Comparison of ENCODE assay signal across 26 mouse cellular contexts in genomic region chr8:104376669-104377068, GRCm38 (mm10). TPM values are rescaled to one million over a fixed set of nuclear protein-coding genes. Genes with fewer than 3 reads are reported as not detected.
DNase-seq lines count a peak whose midpoint lies in the region; ATAC-seq and TF ChIP-seq lines count a peak whose summit lies in the region.
"Had no signal": no experiment of that assay in that cellular context is flagged by ENCODE, and none has a peak within 500 bp of the region (broad histone marks: within the 10 kb centered on the region; RNA-seq: fewer than 3 reads in every experiment).

No protein-coding gene starts in this region.

- H3K4me1 ChIP-seq in heart, embryonic 16.5 days (ENCODE audit: control insufficient read depth, insufficient read depth, low read length), result peaks cover 26% of the 10 kb centered on the region
- H3K4me1 ChIP-seq in lung, embryonic 14.5 days (ENCODE audit: insufficient read depth), result peaks cover 11% of the 10 kb centered on the region; the same call in 1 of the 2 replicates
- H3K4me1 ChIP-seq in neural tube, embryonic 15.5 days, result peaks cover 31% of the 10 kb centered on the region

- H3K9ac ChIP-seq in heart, embryonic 16.5 days (ENCODE audit: low read length), result no peak overlapping the region
- no peak overlapping the region for H3K9ac ChIP-seq in lung, embryonic 14.5 days
- H3K9ac ChIP-seq in neural tube, embryonic 15.5 days (replicated peaks), result no peak overlapping the region
- H3K9ac ChIP-seq: forebrain, embryonic 15.5 days; hindbrain, embryonic 13.5 days; liver, embryonic 13.5 days had no signal

- H3K36me3 ChIP-seq in heart, embryonic 16.5 days (ENCODE audit: control insufficient read depth, insufficient read depth), result no peaks in the 10 kb centered on the region
- H3K36me3 ChIP-seq in lung, embryonic 14.5 days (ENCODE audit: insufficient read depth), result no peaks in the 10 kb centered on the region
- no peaks in the 10 kb centered on the region for H3K36me3 ChIP-seq in neural tube, embryonic 15.5 days
- H3K36me3 ChIP-seq: forebrain, embryonic 15.5 days; G1E; hindbrain, embryonic 13.5 days; liver, embryonic 13.5 days had no signal

- no peak for TF ChIP-seq POLR2A in brain, embryonic 14.5 days (IDR thresholded peaks at IDR 0.05; ENCODE audit: borderline replicate concordance, extremely low read depth, insufficient read depth, insufficient read length, poor library complexity, severe bottlenecking)

- peak overlapping the region; percentile 42; the same call in 1 of the 2 replicates for H3K27ac ChIP-seq in heart, embryonic 16.5 days (ENCODE audit: low read length)
- no peak overlapping the region for H3K27ac ChIP-seq in lung, embryonic 14.5 days (ENCODE audit: low read depth)
- peak overlapping the region; percentile 33; the same call in 1 of the 2 replicates for H3K27ac ChIP-seq in neural tube, embryonic 15.5 days (replicated peaks)
- H3K27ac ChIP-seq: forebrain, embryonic 15.5 days; hindbrain, embryonic 13.5 days; layer of hippocampus, adult 2 months had no signal

- no peak for DNase-seq in heart, adult 11 months
- peak; percentile 27 for DNase-seq in lung, embryonic 14.5 days
- DNase-seq in lung, postnatal 14 days, result no peak
- peak; percentile 22 for DNase-seq in brain, embryonic 14.5 days (ENCODE audit: low read depth)
- no peak for DNase-seq in ovary, postnatal 10 days (ENCODE audit: low spot score)
- DNase-seq: adrenal gland, postnatal 36 days; cerebellum, adult 2 months; cerebellum, postnatal 36 days; gastrocnemius, postnatal 14 days; heart, adult 2 months; heart, postnatal 10 days; kidney, adult 18-20 months; kidney, postnatal 10 days; left cerebral cortex, postnatal 4 days; liver, embryonic 13.5 days; thymus, adult 18-20 months had no signal

- no peak overlapping the region for H3K4me2 ChIP-seq in heart, embryonic 16.5 days (ENCODE audit: low read depth, low read length)
- H3K4me2 ChIP-seq in lung, embryonic 14.5 days, result no peak overlapping the region
- no peak overlapping the region for H3K4me2 ChIP-seq in neural tube, embryonic 15.5 days
- H3K4me2 ChIP-seq: forebrain, embryonic 15.5 days; hindbrain, embryonic 13.5 days; liver, embryonic 13.5 days had no signal

- no peaks in the 10 kb centered on the region for H3K9me3 ChIP-seq in heart, embryonic 16.5 days (replicated peaks; ENCODE audit: control insufficient read depth, low read length)
- H3K9me3 ChIP-seq in lung, embryonic 14.5 days (ENCODE audit: low read depth, low read length), result no peaks in the 10 kb centered on the region
- no peaks in the 10 kb centered on the region for H3K9me3 ChIP-seq in neural tube, embryonic 15.5 days (replicated peaks)
- H3K9me3 ChIP-seq: forebrain, embryonic 15.5 days; G1E; hindbrain, embryonic 13.5 days; liver, embryonic 13.5 days had no signal

- no peak for TF ChIP-seq CTCF in lung, embryonic 14.5 days (IDR thresholded peaks at IDR 0.05; ENCODE audit: low read depth)
- no peak for TF ChIP-seq CTCF in brain, embryonic 14.5 days (IDR thresholded peaks at IDR 0.05; ENCODE audit: borderline replicate concordance, extremely low read depth, insufficient read depth, insufficient read length)

- 70% methylated on average over 11 of the region's 11 CpGs for WGBS in heart, embryonic 16.5 days
- 51% methylated on average over 11 of the region's 11 CpGs for whole genome bisulfite sequencing in lung, embryonic 14.5 days
- WGBS in neural tube, embryonic 15.5 days, result 33% methylated on average over 11 of the region's 11 CpGs

- ATAC-seq in heart, embryonic 16.5 days (replicated peaks; ENCODE audit: extremely low read depth, insufficient read depth, low FRiP score), result no peak
- no peak for ATAC-seq in lung, embryonic 14.5 days (ENCODE audit: insufficient read depth)
- no peak for ATAC-seq in neural tube, embryonic 15.5 days (ENCODE audit: low FRiP score)
- ATAC-seq in erythroid progenitor cell, adult 5-6 weeks (replicated peaks; ENCODE audit: low FRiP score, poor library complexity, severe bottlenecking), result no peak

- no peak overlapping the region for H3K4me3 ChIP-seq in heart, embryonic 16.5 days (ENCODE audit: low read length)
- H3K4me3 ChIP-seq in lung, embryonic 14.5 days (ENCODE audit: low read depth, low read length), result no peak overlapping the region
- no peak overlapping the region for H3K4me3 ChIP-seq in neural tube, embryonic 15.5 days (replicated peaks)
- H3K4me3 ChIP-seq: forebrain, embryonic 15.5 days; heart, adult 2 months; hindbrain, embryonic 13.5 days; layer of hippocampus, adult 2 months; liver, embryonic 13.5 days had no signal

- no peaks in the 10 kb centered on the region for H3K27me3 ChIP-seq in heart, embryonic 16.5 days (ENCODE audit: control insufficient read depth, insufficient read depth, low read length)
- H3K27me3 ChIP-seq in lung, embryonic 14.5 days (ENCODE audit: insufficient read depth, low read length), result no peaks in the 10 kb centered on the region
- no peaks in the 10 kb centered on the region for H3K27me3 ChIP-seq in neural tube, embryonic 15.5 days (replicated peaks)
- H3K27me3 ChIP-seq: forebrain, embryonic 15.5 days; hindbrain, embryonic 13.5 days; liver, embryonic 13.5 days had no signal

RNA-seq across cellular contexts. Expression of gene Cmtm4, which starts 18.9 kb away (rescaled TPM):
- 1.3 and 1.7 TPM in 2 replicates for polyA plus RNA-seq in heart, embryonic 16.5 days (2015; fragmentation: Nextera tagmentation; extraction: Ambion mirVana)
- polyA plus RNA-seq in lung, embryonic 14.5 days (2014; fragmentation: Nextera tagmentation; extraction: Ambion mirVana), result 3.6 and 4.0 TPM in 2 replicates
- polyA plus RNA-seq in brain, embryonic 14.5 days (2012; rRNA removed), result 18.3 and 20.8 TPM in 2 replicates
- polyA plus RNA-seq in neural tube, embryonic 15.5 days (2015; fragmentation: Nextera tagmentation; extraction: Ambion mirVana), result 2.4 and 2.6 TPM in 2 replicates
- total RNA-seq in erythroid progenitor cell, adult 5-6 weeks (2015; ENCODE audit: low replicate concordance), result 0.36 TPM in 1 of 2 replicates, not detected in the other
- total RNA-seq in erythroid progenitor cell, adult 5-6 weeks (2017; ENCODE audit: low replicate concordance), result under 0.01 and 1.0 TPM in 2 replicates
- polyA plus RNA-seq: G1E had no signal

RNA-seq across cellular contexts. Expression of gene Cmtm3, which starts 37.5 kb away (rescaled TPM):
- 81.8 and 83.9 TPM in 2 replicates for polyA plus RNA-seq in heart, embryonic 16.5 days (2015; fragmentation: Nextera tagmentation; extraction: Ambion mirVana)
- polyA plus RNA-seq in lung, embryonic 14.5 days (2014; fragmentation: Nextera tagmentation; extraction: Ambion mirVana), result 156 and 164 TPM in 2 replicates
- 57.5 and 64.9 TPM in 2 replicates for polyA plus RNA-seq in brain, embryonic 14.5 days (2012; rRNA removed)
- 38.9 and 57.6 TPM in 2 replicates for polyA plus RNA-seq in neural tube, embryonic 15.5 days (2015; fragmentation: Nextera tagmentation; extraction: Ambion mirVana)
- 2.9 and 10.8 TPM in 2 replicates for total RNA-seq in erythroid progenitor cell, adult 5-6 weeks (2015; ENCODE audit: low replicate concordance)
- 6.0 TPM in 1 of 2 replicates, not detected in the other for total RNA-seq in erythroid progenitor cell, adult 5-6 weeks (2017; ENCODE audit: low replicate concordance)

RNA-seq across cellular contexts. Expression of gene Cmtm2b, which starts 54.6 kb away (rescaled TPM):
- not detected in 2 replicates for polyA plus RNA-seq in heart, embryonic 16.5 days (2015; fragmentation: Nextera tagmentation; extraction: Ambion mirVana)
- not detected in 2 replicates for polyA plus RNA-seq in lung, embryonic 14.5 days (2014; fragmentation: Nextera tagmentation; extraction: Ambion mirVana)
- polyA plus RNA-seq in brain, embryonic 14.5 days (2012; rRNA removed), result not detected in 2 replicates
- not detected in 2 replicates for polyA plus RNA-seq in neural tube, embryonic 15.5 days (2015; fragmentation: Nextera tagmentation; extraction: Ambion mirVana)
- total RNA-seq in erythroid progenitor cell, adult 5-6 weeks (2015; ENCODE audit: low replicate concordance), result not detected in 2 replicates
- total RNA-seq in erythroid progenitor cell, adult 5-6 weeks (2017; ENCODE audit: low replicate concordance), result not detected in 2 replicates
- total RNA-seq: G1E; gastrocnemius, postnatal 14 days; heart, adult 2 months; heart, postnatal 10 days; layer of hippocampus, adult 2 months; left cerebral cortex, adult 18-20 months; left cerebral cortex, postnatal 4 days had no signal
- polyA plus RNA-seq: cerebellum, adult 2 months; forebrain, embryonic 15.5 days; G1E; hindbrain, embryonic 13.5 days; liver, embryonic 13.5 days; lung, embryonic 16.5 days; neural tube, embryonic 11.5 days had no signal

RNA-seq across cellular contexts. Expression of gene Gm11020, which starts 55.3 kb away (rescaled TPM):
- polyA plus RNA-seq in heart, embryonic 16.5 days (2015; fragmentation: Nextera tagmentation; extraction: Ambion mirVana), result not detected in 2 replicates
- polyA plus RNA-seq in lung, embryonic 14.5 days (2014; fragmentation: Nextera tagmentation; extraction: Ambion mirVana), result not detected in 2 replicates
- polyA plus RNA-seq in brain, embryonic 14.5 days (2012; rRNA removed), result not detected in 2 replicates
- polyA plus RNA-seq in neural tube, embryonic 15.5 days (2015; fragmentation: Nextera tagmentation; extraction: Ambion mirVana), result not detected in 2 replicates
- not detected in 2 replicates for total RNA-seq in erythroid progenitor cell, adult 5-6 weeks (2015; ENCODE audit: low replicate concordance)
- not detected in 2 replicates for total RNA-seq in erythroid progenitor cell, adult 5-6 weeks (2017; ENCODE audit: low replicate concordance)
- total RNA-seq: adrenal gland, postnatal 36 days; G1E; gastrocnemius, postnatal 14 days; heart, adult 2 months; heart, postnatal 10 days; layer of hippocampus, adult 2 months; left cerebral cortex, adult 18-20 months; left cerebral cortex, postnatal 4 days had no signal
- polyA plus RNA-seq: cerebellum, adult 2 months; forebrain, embryonic 15.5 days; G1E; heart, adult 2 months; hindbrain, embryonic 13.5 days; liver, embryonic 13.5 days; lung, embryonic 16.5 days; neural tube, embryonic 11.5 days had no signal

Comparison
In these comparisons a context has a peak if more than half of its experiments do, and no peak if none do; other contexts are left out.
1. DNase-seq: peak in lung, embryonic 14.5 days (single experiment) and brain, embryonic 14.5 days (single experiment); none in heart, adult 11 months (single experiment), lung, postnatal 14 days (single experiment) and ovary, postnatal 10 days (single experiment).